Mouse (Mus musculus) embryonic fibroblast, embryonic 13.5 days (primary cell): ENCODE data around the gene Jagn1.

Experiments
- CTCF ChIP-seq: IDR thresholded peaks from 2 replicates; pipeline ENCODE4 v1.5.1; 2011; ENCODE audit warnings: mild to moderate bottlenecking, control low read depth, low read length, moderate library complexity, borderline replicate concordance; ENCODE audit not compliant: insufficient read depth
- POLR2A ChIP-seq: IDR thresholded peaks from 2 replicates; pipeline ENCODE4 v1.6.1; 2011; ENCODE audit warnings: low read depth, mild to moderate bottlenecking, control low read depth, low read length, moderate library complexity

DNA sequence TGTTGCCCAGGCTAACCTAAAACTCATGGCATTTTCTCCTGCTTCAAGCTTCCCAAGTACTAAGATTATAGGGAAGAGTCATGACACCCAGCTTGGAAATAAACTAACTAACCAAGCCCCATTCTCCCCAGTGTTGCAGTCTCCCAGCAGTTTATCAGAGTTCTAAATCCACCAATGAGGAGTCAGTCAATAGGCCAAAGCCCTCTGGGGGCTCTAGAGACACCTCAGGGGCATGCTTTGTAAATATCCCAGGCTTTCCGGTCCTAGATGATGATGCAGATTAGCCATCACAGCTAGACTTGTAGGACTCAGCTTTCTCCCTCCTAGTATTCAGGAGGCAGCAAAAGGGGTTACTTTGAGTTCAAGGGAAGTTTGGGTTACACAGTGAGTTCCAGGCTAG lies 32.4 kb upstream of the Jagn1 start:
- TF ChIP-seq CTCF (no peak), POLR2A (no peak)
